Mouse (Mus musculus) T-cell, adult 2 months (primary cell): Measurements from ENCODE around the gene Aig1.
"Not testable (repeated sequence)": the region's sequence is repeated elsewhere in the genome, so short reads cannot be mapped to it uniquely, and the experiment has no call there.

Experiments used
- DNase-seq: peaks from one replicate; pipeline ENCODE4 v3.0.0; 2022; ENCODE audit warnings: low spot score

Aig1 gene

DNA sequence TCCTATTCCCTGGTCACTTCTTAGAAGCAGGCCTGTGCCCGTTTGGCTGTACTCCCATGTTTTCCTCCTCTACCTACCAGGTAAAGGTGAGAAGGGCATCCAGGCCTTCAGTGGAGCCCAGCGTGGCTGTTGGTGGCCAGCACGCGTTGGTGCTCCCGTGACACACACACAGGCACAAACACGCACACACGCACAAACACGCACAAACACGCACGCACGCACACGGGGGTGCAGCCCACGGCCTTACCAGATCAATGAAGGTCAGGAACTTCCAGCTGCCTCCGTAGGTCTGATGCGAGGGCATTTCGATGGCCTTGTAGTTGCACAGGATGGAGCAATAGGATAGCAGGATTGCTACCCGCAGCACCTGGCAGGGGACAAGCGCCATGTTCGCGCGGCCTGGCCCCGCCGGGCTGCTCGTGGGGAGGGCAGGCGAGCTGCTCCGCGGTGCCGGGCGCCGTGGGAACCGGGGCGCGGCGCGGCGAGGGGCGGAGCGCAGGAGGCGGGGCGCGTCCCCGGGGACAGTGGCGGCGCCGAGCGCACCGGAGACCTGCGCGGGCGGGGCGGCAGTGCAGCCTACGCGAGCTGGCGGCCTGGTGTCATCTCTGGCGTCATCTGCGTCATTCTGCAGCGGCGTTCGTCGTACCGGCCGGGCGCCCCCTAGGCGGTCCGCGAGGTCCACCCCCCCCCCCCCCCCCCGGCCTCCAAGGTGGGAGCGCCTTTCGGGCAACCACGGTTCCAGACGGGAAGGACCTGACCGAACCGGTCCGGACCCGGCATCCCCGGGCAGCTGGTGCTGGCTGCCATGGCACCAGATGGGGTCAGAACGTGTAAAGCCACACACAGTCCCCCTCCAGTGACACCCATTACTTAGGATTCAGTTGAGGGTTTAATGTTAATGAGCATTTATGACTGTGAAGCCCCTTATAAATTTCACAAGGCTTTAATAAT lies at the start of gene Aig1:
Gene Aig1, minus strand, starts transcription at position 610 of the 951 bp plus-strand sequence.
- peak; percentile 78 for DNase-seq

DNA sequence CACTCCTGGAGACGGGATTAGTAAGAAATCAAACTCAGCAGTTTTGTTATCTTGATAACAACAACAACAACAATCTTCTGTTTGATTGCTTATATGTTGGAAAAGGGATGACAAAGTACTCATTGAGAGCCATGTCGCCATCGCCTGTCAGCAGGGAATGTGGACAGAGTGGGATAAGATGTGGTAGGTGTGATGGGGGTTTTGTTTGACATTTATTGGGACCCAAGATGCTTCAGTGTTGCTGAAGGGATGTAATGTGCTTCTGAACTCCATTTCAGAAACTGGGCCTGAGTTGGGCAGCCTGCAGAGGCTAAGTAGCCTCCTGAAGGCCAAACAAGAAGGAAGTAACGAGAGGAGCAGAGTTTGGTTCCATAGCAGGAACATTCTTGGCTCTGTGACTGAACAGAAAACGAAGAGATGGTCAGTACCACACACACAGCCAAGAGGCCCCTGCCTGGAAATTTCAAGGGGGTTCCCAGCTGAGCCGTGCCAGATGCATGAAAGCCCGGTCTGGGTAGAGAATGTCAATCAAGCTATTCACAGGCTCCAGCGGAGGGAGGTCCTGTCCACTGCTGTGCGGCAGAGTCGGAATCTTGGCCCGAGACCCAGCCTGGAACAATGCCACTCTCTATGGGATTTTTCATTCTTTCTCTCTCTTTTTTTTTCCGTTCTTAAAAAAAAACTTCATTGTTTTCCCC lies 48.0 kb upstream of the Aig1 start:
- no peak for DNase-seq

DNA sequence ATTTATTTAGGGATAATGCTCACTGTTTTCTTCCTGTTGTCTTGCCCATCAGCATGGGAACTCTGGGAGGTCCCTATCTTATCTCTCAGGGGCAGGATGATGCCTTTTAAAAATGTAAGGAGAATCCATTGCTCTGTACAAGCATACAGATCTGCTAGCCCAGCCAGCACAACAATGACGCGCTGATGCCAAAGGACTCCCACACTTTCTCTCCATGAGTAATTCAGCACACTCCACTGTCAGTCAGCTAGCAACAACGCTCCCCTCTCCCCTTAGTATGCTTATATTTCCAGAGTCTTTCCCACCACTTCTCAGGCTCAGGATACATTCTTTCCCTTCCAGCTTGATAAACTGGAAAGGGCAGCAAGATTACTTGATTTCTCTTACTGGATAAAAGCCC lies 46.4 kb upstream of the Aig1 start:
- DNase-seq: no peak

DNA sequence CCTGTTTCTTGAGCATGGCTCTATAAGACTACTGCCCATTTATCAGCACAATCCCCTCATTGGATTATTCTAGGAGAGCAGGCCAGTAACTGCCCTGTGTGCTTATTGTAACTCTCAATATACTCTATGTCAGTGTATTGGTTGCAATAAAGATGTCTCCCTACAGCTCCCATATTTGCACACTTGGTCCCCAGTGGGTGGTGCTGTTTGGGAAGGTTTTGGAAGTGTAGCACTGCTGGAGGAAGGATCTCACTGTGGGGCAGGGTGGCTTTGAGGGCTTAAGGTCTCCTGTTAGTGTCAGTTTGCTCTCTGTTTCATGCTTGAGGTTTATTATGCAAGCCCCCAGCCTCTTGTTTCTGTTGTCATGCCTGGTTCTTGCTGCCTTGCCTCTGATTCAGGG lies 44.9 kb upstream of the Aig1 start:
- no peak for DNase-seq

DNA sequence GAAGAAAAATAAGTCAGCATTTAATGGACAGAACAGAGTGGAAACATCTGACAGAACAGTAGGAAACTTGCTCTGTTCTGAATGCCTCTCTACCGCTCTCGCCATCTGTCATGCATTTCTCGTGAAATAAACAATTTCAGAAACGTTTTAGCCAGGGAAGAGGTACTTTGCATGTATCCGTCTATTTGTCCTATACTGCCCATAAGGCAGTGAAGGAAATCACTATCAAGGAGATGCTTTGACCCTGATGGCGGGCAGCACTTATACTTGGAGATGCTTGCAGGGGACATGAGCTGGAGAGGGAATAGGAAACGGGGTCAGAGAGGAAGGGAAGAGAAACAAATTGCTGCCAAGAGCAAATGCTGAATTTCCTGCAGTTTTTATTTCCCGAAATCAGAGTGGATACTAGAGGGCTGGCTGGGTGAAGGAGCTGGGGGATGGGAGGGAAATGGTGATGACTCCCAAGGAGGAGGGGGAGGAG lies 37.5 kb upstream of the Aig1 start:
- DNase-seq: no peak

DNA sequence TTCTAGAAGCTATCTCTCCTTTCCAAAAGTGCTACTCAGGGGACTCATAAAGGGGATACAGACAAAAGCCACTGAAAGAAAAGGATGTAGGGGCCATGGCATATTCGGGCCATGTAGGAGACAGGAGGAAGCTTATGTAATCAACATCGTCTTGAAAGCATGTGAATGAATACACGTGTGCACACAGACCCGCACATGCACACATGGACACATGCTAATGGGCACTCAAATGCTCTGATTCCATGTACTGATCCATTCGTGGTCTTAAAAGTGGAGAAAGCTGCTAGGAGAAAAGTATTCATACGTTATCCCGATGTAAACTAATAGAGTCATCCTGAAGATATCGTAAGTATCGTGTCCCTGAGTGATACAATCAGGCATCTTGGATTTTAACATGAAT lies 36.8 kb upstream of the Aig1 start:
- DNase-seq: no peak

DNA sequence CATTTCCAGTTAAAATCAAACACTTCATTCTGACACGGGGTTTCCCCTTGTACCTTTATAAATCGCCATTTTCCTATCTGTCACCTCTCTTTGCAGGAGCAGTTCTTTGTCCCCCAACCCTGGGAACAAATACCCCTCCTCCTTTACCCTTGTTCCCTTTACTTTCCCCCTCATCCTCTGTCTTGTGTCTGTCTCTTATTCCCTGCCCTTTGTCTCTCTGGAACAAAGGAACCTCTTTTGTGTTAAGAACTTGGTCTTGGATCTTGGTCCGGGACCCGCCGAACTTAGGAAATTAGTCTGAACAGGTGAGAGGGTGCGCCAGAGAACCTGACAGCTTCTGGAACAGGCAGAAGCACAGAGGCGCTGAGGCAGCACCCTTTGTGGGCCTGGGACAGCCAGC lies 24.0 kb upstream of the Aig1 start:
- not testable (repeated sequence) for DNase-seq

DNA sequence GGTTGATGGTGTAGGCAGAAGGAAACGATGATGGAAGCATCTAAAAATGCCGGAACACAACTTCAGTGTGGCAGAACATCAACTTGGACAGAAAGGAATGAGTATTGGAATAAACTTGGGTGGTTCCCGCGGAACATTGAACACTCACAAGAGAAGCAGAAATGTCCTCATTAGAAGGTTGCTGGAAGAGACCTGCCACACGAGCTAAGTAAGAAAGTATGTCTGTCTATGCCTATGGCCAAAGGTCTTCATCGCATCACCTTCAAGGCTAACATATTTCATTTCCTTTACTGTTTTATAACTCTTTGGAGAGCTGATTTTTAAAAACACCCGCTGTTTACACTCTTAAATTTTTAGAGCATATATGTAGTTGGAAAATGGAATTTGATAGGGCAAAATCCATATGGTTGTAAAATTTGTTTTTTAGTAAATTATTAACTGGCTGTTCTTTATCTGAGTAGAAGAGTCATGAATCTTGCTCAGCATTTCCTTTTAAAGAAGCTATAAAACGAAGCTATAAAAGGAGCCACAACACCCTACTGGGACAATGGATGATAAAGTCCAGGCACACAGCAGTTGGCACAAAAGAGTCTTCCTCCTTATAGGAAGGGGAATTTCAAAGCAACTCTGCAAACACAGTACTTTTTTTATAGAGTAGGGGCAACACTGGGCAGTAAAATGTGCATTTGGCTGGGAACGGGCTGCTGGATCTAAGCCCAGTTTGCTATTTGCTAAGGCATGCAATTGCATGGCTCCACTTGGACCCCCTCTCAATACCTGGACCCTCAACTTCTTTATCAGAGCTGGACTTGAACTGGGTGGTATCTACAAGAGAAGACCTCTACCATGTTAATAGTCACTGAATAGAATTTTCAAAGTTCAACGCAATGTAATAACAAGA lies 14.4 kb upstream of the Aig1 start:
- DNase-seq: no peak

DNA sequence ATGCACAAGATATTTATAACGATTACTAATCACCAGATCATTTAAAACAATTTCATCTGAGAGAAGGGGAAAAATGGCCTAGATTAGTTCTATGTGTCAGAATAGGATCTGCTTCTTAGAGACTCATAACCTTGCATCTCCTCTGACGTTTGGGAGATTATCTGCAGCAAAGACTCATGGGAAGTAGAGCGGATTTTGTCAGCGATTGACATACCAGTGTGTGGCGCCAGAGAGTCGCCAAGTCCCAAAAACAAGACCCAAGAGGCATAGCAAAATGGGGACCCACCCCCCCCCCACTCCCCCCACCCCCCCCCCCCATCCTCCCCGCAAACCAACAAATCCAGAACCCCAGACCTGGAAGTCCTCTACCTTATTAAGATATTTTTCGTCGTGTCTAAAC lies 13.7 kb upstream of the Aig1 start:
- DNase-seq: peak; percentile 31

DNA sequence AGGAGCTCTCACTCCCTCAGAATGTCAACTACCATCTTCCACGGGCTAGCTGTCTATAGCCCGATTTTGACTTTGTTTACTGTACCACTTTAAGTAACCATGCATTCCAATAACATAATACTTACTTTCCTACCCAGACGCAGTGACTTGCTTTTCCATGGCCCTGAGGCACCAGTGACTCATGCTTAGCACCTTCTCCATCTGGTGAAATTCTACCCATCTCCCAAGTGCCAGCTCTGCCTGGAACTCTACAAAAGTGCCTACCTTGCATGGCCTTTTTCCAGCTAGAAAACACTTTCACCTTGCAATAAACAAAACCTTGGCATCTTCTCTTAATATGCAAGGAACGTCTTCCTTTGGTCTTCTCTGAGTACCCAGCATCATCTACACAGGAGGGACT lies 9.9 kb upstream of the Aig1 start:
- no peak for DNase-seq

DNA sequence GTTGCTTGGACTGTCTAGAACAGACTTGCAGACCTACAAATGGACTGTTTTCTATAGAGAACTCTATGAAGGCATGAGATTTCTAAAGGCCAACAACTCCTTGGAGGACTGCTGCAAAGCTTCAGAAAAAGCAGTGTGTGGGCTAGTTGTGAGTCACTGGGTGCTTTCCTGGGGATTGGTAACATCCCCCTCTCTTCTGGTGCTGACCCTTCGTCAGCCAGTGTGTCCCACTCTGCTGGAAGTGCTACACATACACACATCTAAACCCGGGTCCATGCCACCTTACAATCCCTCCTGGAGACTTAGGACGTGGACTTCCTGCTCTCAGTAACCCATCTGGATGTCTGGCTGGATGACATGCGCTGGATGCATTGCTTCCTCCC lies 6.2 kb upstream of the Aig1 start:
- DNase-seq: no peak

DNA sequence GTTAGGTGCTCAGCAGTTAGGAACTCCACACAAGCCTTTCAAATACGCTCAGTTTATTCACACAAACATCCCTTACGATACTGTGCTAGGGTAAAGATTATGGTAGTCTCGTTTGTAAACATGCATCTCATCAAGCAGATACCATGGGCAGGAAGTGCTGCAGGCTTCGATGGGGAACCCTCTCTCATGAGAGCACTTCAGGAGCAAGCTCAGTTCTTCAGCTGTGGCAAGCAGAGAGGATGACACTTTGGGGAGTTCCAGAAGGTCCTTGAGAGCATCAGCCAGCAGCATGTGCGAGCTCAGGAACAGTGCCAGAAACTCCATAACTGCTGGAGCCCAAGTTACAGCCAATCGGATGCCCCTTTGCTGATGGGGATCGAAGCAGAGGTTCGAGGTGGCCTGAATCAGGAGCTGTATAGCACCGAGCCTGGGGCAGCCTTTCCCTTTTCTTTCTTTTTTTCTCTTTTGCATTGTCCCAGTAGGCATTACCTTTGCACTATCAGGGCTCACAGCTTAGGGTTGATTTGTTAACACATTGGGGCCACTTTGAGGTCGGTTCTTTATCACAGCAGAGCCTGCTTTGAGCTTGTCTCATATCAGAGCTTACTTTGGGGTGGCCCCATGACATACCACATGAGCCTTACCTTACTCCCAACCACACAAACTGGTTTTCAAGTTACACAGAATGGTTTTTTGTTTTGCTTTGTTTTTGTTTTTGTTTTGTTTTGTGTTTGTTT lies 5.7 kb upstream of the Aig1 start:
- DNase-seq: no peak

DNA sequence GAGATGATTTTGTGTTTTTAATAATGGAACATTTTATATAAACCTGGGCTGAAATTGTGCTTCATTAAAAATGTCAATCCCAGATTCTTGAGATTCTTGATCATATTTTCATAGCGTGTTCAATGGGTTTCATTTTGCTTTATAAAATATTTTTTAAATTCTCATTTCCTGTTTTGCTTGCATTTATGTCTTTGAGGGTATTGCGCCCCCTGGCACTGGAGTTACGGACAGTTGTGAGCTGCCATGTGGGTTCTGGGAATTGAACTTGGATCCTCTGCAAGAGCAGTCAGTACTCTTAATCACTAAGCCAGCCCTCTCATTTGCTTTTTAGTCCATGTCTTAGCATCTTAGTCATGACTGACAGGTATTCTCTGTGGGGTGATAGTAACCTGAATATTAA lies 1.8 kb upstream of the Aig1 start:
- DNase-seq: no peak

DNA sequence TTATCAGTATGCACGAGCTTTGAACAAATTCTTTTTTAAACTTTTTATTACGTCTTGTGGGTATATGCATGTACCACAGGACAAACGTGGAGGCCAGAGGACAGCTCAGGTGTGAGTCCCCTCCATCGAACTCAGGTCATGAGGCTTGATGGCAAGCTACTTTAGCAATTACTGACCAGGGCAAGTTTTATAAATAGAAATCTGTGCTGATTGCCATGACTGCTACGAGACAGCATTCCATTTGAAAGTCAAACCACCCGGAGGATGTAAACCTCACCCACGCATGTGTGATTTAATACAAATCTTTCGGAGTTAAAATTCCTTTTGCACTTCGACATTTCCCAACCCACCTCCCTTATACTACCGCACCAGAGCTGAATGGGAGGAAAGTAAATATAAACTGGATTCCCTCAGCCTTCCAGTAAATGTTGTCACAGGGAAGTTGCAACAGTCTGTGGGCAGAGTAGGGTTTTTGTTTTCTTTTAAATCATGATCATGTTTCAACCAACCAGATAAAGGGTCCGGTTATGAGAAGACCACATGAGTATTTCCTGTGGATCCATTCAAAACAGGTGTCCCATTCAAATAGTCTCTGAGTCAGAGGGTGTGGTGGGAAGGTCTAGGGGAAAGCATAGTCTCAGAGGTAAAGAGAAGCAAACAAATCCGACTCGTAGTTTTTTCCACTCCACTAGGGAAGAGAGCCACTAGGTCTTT lies 699 bp upstream of the Aig1 start:
- no peak for DNase-seq

DNA sequence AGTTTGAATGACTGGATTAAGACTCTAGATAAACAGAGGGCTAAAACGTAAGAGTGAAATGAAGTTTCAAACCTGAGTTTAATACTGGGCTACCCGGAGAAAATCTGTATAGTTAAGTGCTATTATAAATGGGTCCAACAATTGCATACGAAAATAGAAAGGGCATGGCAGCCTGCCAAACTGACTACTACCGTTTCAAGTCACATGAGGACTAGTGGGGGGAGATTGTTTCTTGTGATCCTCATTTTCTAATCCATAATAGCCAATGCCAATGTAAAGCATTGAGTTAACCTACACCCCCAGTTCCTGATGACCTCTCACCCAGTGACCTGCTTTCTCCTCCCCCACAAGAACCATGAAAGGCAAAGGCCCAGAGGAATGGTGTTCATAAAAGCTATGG lies 2.4 kb downstream of the Aig1 start:
- no peak for DNase-seq

DNA sequence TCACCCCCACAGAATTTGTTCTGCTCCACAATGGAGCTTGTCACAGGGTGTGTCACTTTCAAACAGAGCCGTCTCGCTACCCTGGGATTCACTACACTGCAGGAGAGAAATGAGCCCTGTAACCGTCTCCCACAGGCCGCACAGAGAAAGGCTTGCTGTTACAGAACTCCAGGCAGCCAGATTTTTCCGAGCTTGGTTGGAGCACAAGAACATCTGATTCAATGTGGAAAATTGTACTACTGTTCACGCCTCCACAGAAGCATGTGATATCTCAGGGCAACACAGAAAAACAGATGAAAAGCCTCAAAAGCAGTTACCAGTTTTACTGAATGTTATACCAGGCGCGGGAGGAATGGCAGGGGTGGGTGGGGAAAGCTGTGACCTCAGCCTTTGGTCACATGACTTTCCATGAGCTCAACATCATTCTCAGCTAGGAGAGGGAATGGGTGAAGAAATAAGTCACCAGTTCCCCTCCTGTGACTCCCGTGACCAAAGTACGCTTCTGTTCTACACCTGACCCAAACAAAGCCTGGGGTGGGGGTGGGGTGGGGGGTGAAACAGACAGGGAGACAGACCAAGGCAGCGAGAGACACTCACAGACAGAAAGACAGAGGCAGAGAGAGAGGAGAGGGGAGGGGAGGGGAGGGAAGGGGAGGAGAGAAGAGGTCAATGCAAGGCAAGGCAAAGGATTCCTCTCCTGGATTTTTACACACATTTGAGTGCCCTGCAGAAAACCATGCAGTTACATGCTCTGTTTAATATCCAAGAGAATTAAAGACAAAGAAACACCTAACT lies 7.5 kb downstream of the Aig1 start:
- no peak for DNase-seq

DNA sequence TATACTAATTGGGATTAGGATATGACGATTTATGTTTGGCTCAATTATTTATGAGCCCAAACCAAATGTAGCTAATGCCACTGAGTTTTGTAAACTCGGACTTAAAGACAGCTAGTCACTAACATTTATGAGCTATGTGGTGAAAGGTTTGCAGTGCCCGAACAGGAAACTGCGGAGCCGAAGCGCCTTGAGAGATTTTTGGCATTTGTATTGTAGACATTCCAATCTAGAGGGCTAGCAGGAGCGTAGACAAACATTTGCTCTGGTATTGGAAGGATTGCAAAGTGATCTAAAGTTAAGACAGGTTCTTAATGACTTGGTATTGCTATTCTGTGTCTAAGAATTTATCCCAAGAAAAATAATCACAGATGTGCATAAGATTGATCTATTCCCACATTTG lies 12.3 kb downstream of the Aig1 start:
- no peak for DNase-seq

DNA sequence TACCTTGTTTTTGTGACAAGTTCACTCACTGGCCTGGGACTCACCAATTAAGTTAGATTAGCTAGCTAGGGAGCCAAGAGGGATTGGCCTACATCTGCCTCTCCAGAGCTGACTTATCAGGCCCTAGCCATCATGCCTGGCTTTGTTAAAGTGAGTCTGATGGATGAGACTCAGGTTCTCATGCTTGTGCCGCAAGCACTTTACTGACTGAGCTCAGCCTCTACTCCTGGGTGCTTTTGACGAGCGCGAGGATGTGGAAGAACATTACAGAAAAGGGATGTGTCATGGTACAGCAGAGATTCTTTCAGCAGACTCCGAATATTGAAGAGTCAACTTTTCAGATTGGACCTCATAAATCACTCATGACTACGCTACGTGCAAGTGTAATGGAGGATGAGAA lies 12.8 kb downstream of the Aig1 start:
- DNase-seq: no peak

DNA sequence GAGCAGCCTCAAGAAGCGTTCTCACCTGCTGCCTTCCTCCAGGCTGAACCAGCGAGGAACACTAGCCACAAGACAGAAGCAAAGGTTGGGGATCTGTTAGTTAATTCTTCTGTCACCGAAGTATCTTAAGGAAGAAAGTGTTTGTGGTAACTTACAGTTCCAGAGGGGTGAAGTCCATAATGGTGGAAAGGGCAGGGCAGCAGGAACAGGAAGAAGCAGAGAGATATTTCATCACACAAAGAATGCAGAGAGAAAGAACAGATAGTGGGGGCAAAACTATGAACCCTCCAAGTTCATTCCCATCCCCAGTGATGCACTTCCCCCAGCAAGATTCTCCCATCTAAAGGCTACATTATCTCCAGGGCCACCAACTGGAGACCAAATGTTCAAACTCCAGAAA lies 13.7 kb downstream of the Aig1 start:
- DNase-seq: no peak

DNA sequence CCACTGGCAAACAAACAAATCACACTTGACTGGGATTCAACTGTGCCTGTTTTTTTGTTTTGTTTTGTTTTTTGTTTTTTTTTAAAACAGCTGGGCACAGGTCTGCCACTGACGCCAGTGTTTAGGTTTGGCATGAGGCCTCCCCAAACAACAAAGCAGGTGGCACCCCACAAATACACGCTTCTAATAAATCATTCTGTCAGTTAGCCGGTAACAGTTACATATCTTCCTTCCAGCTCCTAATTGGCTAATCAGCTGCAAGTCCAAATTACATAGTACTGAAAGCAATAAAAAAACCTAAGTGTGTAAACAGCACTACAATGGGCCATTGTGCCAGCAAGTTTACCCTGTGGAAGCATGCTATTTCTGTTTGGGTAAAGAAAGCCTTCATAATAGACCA lies 18.7 kb downstream of the Aig1 start:
- DNase-seq: no peak
